Comparison of ENCODE assay signal across 14 mouse cellular contexts in genomic region chr14:105435343-105435742, GRCm38 (mm10).
DNase-seq lines count a peak whose midpoint lies in the region; ATAC-seq and TF ChIP-seq lines count a peak whose summit lies in the region.
"Had no signal": no experiment of that assay in that cellular context is flagged by ENCODE, and none has a peak within 500 bp of the region (broad histone marks: within the 10 kb centered on the region; RNA-seq: fewer than 3 reads in every experiment).

No protein-coding gene starts in this region.

- ATAC-seq in midbrain, embryonic 11.5 days (ENCODE audit: low FRiP score): no peak
- ATAC-seq in midbrain, postnatal 0 days (ENCODE audit: low FRiP score): no peak
- ATAC-seq in lung, embryonic 16.5 days (ENCODE audit: low read depth): peak; percentile 56
- ATAC-seq: forebrain, postnatal 0 days had no signal

- no peak overlapping the region for H3K9ac ChIP-seq in midbrain, embryonic 11.5 days (ENCODE audit: low read length)
- no peak overlapping the region for H3K9ac ChIP-seq in midbrain, postnatal 0 days (replicated peaks; ENCODE audit: low read length, poor library complexity, severe bottlenecking)
- no peak overlapping the region for H3K9ac ChIP-seq in lung, embryonic 16.5 days (ENCODE audit: low read length)
- H3K9ac ChIP-seq: forebrain, postnatal 0 days; liver, embryonic 13.5 days had no signal

- peaks cover 6% of the 10 kb centered on the region; the same call in 1 of the 2 replicates for H3K4me1 ChIP-seq in midbrain, embryonic 11.5 days (ENCODE audit: control insufficient read depth, insufficient read depth, low read length)
- no peaks in the 10 kb centered on the region for H3K4me1 ChIP-seq in midbrain, postnatal 0 days (ENCODE audit: insufficient read depth, low read length)
- H3K4me1 ChIP-seq in lung, embryonic 16.5 days (replicated peaks; ENCODE audit: control insufficient read depth, insufficient read depth, low read length): peaks cover 4% of the 10 kb centered on the region; the same call in 1 of the 2 replicates
- H3K4me1 ChIP-seq: liver, embryonic 13.5 days had no signal

- H3K36me3 ChIP-seq in midbrain, embryonic 11.5 days (ENCODE audit: control insufficient read depth, insufficient read depth, low read length): no peaks in the 10 kb centered on the region
- no peaks in the 10 kb centered on the region for H3K36me3 ChIP-seq in midbrain, postnatal 0 days (ENCODE audit: insufficient read depth, low read length)
- no peaks in the 10 kb centered on the region for H3K36me3 ChIP-seq in lung, embryonic 16.5 days (ENCODE audit: control insufficient read depth, insufficient read depth, low read length)
- H3K36me3 ChIP-seq: liver, embryonic 13.5 days had no signal

- TF ChIP-seq CTCF in midbrain, postnatal 0 days (IDR thresholded peaks at IDR 0.05): no peak
- TF ChIP-seq CTCF in left cerebral cortex, adult 2 months (IDR thresholded peaks at IDR 0.05): no peak

- H3K27ac ChIP-seq in midbrain, embryonic 11.5 days (ENCODE audit: low read depth, low read length): no peak overlapping the region
- no peak overlapping the region for H3K27ac ChIP-seq in midbrain, postnatal 0 days (ENCODE audit: low read depth, low read length)
- H3K27ac ChIP-seq in lung, embryonic 16.5 days (ENCODE audit: low read length): no peak overlapping the region
- H3K27ac ChIP-seq in left cerebral cortex, adult 2 months: no peak overlapping the region
- H3K27ac ChIP-seq: liver, embryonic 13.5 days; stomach, postnatal 0 days had no signal

- H3K4me2 ChIP-seq in midbrain, embryonic 11.5 days: no peak overlapping the region
- no peak overlapping the region for H3K4me2 ChIP-seq in midbrain, postnatal 0 days (ENCODE audit: low read depth, low read length, poor library complexity, severe bottlenecking)
- H3K4me2 ChIP-seq in lung, embryonic 16.5 days (ENCODE audit: low read depth, low read length): no peak overlapping the region
- H3K4me2 ChIP-seq: liver, embryonic 13.5 days had no signal

- peak; percentile 23 for DNase-seq in kidney, adult 11 months
- no peak for DNase-seq in kidney, adult 18-20 months
- peak; percentile 10 for DNase-seq in midbrain, embryonic 11.5 days (ENCODE audit: low spot score, missing footprints)
- no peak for DNase-seq in midbrain, postnatal 0 days (ENCODE audit: low spot score)
- no peak for DNase-seq in cerebellum, postnatal 4 days (ENCODE audit: low spot score in 2 of 2)
- no peak for DNase-seq in left cerebral cortex, adult 2 months (ENCODE audit: extremely low spot score in 1 of 2, low spot score in 2 of 2)
- DNase-seq: cerebellum, postnatal 14 days; forebrain, postnatal 0 days; gastrocnemius, postnatal 10 days; liver, embryonic 13.5 days; retina, postnatal 1 day; thymus, postnatal 25 days had no signal

- 90% methylated on average over 6 of the region's 6 CpGs for WGBS in midbrain, embryonic 11.5 days
- WGBS in midbrain, postnatal 0 days: 89% methylated on average over 6 of the region's 6 CpGs
- WGBS in lung, embryonic 16.5 days: 73% methylated on average over 6 of the region's 6 CpGs

- no peak overlapping the region for H3K4me3 ChIP-seq in midbrain, embryonic 11.5 days (ENCODE audit: low read depth, low read length)
- no peak overlapping the region for H3K4me3 ChIP-seq in midbrain, postnatal 0 days (ENCODE audit: low read depth, low read length)
- no peak overlapping the region for H3K4me3 ChIP-seq in lung, embryonic 16.5 days (ENCODE audit: low read length)
- H3K4me3 ChIP-seq in left cerebral cortex, adult 2 months: no peak overlapping the region
- H3K4me3 ChIP-seq: liver, embryonic 13.5 days had no signal

- intact Hi-C loops in left cerebral cortex, adult 2 months (cut with DNase I): no loop called here

- no peaks in the 10 kb centered on the region for H3K9me3 ChIP-seq in midbrain, embryonic 11.5 days (ENCODE audit: control insufficient read depth, low read length)
- H3K9me3 ChIP-seq in midbrain, postnatal 0 days (ENCODE audit: low read length): no peaks in the 10 kb centered on the region
- no peaks in the 10 kb centered on the region for H3K9me3 ChIP-seq in lung, embryonic 16.5 days (ENCODE audit: control insufficient read depth, low read length)

- no peaks in the 10 kb centered on the region for H3K27me3 ChIP-seq in midbrain, embryonic 11.5 days (ENCODE audit: control insufficient read depth, insufficient read depth, low read length)
- no peaks in the 10 kb centered on the region for H3K27me3 ChIP-seq in midbrain, postnatal 0 days (ENCODE audit: insufficient read depth, low read length)
- no peaks in the 10 kb centered on the region for H3K27me3 ChIP-seq in lung, embryonic 16.5 days (ENCODE audit: control insufficient read depth, insufficient read depth, low read depth, low read length)
- H3K27me3 ChIP-seq: liver, embryonic 13.5 days had no signal

Comparison
In these comparisons a context has a peak if more than half of its experiments do, and no peak if none do; other contexts are left out.
1. DNase-seq: peak in kidney, adult 11 months (single experiment) and midbrain, embryonic 11.5 days (single experiment); none in kidney, adult 18-20 months (single experiment), midbrain, postnatal 0 days (single experiment), cerebellum, postnatal 4 days (0 of 2) and left cerebral cortex, adult 2 months (0 of 2).